Mouse (Mus musculus) forebrain, postnatal 0 days (tissue): ENCODE results near the gene 0610030E20Rik. TPM values are rescaled to one million over a fixed set of nuclear protein-coding genes. Genes with fewer than 3 reads are reported as not detected.

ENCODE experiments used
- ATAC-seq: fragments of 200-750 bp; cut with Nextera tagmentation; 2 replicates; pipeline ENCODE4 v1.8.0; 2017; ENCODE audit warnings: mild to moderate bottlenecking, moderate library complexity
- DNase-seq: peaks from one replicate; pipeline ENCODE4 v3.0.0-alpha.2; 2015
- H3K27ac ChIP-seq: fragments of 300-500 bp; sonication (generic); 2 replicates; pipeline ENCODE4 v1.5.1; 2014; ENCODE audit warnings: low read depth, mild to moderate bottlenecking, antibody characterized with exemption, low read length, moderate library complexity, mixed read lengths
- H3K27me3 ChIP-seq: fragments of 300-500 bp; sonication (generic); 2 replicates; pipeline ENCODE4 v1.6.1; 2014; ENCODE audit warnings: mild to moderate bottlenecking, low read length, mixed read lengths; ENCODE audit not compliant: insufficient read depth
- H3K36me3 ChIP-seq: fragments of 300-500 bp; sonication (generic); 2 replicates; pipeline ENCODE4 v1.6.1; 2014; ENCODE audit warnings: mild to moderate bottlenecking, moderate library complexity; ENCODE audit not compliant: insufficient read depth
- H3K4me1 ChIP-seq: fragments of 300-500 bp; sonication (generic); 2 replicates; pipeline ENCODE4 v1.6.1; 2014; ENCODE audit warnings: antibody characterized with exemption; ENCODE audit not compliant: insufficient read depth
- H3K4me2 ChIP-seq: fragments of 300-500 bp; sonication (generic); 2 replicates; pipeline ENCODE4 v1.6.1; 2014; ENCODE audit warnings: low read depth, mild to moderate bottlenecking, moderate library complexity
- H3K4me3 ChIP-seq: fragments of 300-500 bp; sonication (generic); 2 replicates; pipeline ENCODE4 v1.5.1; 2014; ENCODE audit warnings: low read depth, low read length, mixed read lengths
- H3K9ac ChIP-seq: fragments of 300-500 bp; sonication (generic); 2 replicates; pipeline ENCODE4 v1.6.1; 2014; ENCODE audit warnings: mild to moderate bottlenecking
- H3K9me3 ChIP-seq: fragments of 300-500 bp; sonication (generic); 2 replicates; pipeline ENCODE4 v1.6.1; 2016; ENCODE audit warnings: low read length
- CTCF ChIP-seq: sonication (generic); IDR thresholded peaks from 2 replicates; pipeline ENCODE4 v1.5.1; 2016; ENCODE audit warnings: antibody characterized with exemption, control low read depth, low read depth
- WGBS: fragments of 180-500 bp; shearing (Covaris S2); extraction: QIAGEN DNeasy Blood & Tissue Kit; methylation state at CpG from one replicate; pipeline ENCODE4 v1.1.7; 2014; 5-methylcytosine and 5-hydroxymethylcytosine counted together
- polyA plus RNA-seq: library from polyadenylated mRNA; unstranded; fragments of >200 nt; fragmentation: Nextera tagmentation; extraction: Ambion mirVana; gene quantifications from 2 replicates; pipeline ENCODE4 v1.2.1, GENCODE M21; 2015
- total RNA-seq: library from RNA; depleted of rRNA; stranded (reverse); fragments of >200 nt; gene quantifications from 2 replicates; pipeline ENCODE4 v1.2.3, GENCODE M21; 2014

Gene 0610030E20Rik
- total and polyA plus RNA-seq, 2 experiments from 2014 or later = 10.9 to 15.4 TPM

DNA sequence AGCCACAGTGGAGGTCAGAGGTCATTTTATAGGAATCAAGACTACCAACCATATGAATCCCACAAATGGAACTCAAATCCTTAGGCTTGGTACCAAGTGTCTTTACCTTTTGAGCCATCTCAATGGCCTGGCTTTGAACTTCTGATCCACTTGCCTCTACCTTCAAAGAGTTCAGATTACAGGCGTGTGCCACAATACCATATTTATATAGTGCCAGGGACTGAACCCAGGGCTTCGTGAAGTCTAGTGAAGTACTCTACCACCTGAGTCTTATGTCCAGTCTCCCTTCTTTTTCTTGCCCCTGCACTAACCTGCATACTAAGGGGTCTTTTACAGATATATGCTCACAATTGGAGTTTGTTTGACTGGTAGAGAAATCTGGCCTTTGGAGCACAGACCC, 39.4 kb downstream of the 0610030E20Rik start:
- H3K9me3 ChIP-seq = no peaks in the 10 kb centered on the region
- DNase-seq (no peak), ATAC-seq (no peak)
- no peak overlapping the region for H3K4me3 ChIP-seq
- 0 out of 2 replicates have a peak, but pooled peaks cover 4% of the 10 kb centered on the region for H3K4me1 ChIP-seq
- H3K27ac ChIP-seq = no peak overlapping the region
- no peaks in the 10 kb centered on the region for H3K36me3 ChIP-seq
- H3K27me3 ChIP-seq = no peaks in the 10 kb centered on the region; the same call in 1 of the 2 replicates
- no peak overlapping the region for H3K4me2 ChIP-seq
- no peak for TF ChIP-seq CTCF
- 90% methylated on average over 2 of the region's 2 CpGs for WGBS
- H3K9ac ChIP-seq = no peak overlapping the region

- Histone ChIP-seq H3K27me3 (no peaks in the 10 kb centered on the region; the same call in 1 of the 2 replicates), H3K4me1 (0 out of 2 replicates have a peak, but pooled peaks cover 4% of the 10 kb centered on the region), H3K27ac (no peak overlapping the region), H3K9ac (no peak overlapping the region), H3K36me3 (no peaks in the 10 kb centered on the region), H3K4me3 (no peak overlapping the region), H3K4me2 (no peak overlapping the region), H3K9me3 (no peaks in the 10 kb centered on the region)
- ATAC-seq = no peak
- WGBS = 71% methylated on average over 3 of the region's 3 CpGs
- no peak for DNase-seq
- TF ChIP-seq CTCF = no peak
These were observed 40.7 kb downstream of the 0610030E20Rik start for GRCm38 (mm10) chr6:72387816-72388215.

DNA sequence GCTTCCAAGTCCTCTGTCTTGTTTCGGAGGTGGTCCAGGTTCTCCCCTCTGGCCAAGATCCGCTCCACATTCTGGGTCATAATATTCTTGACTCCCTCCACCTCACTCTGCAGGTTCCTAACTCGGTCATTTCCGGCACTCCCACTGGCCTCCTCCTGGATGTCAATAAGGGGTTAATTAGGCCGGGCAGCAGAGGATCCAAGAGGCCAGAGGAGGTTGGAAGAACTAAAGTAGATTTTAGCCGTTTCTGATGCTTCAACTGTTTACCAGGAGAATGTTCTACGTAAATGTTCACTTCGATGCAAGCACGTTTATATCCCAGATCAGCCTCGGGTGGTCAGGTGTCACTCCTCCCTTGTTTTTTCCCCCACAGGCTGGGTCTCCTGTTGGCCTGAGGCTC, 41.1 kb downstream of the 0610030E20Rik start:
- ATAC-seq (no peak), DNase-seq (no peak)
- Histone ChIP-seq H3K36me3 (no peaks in the 10 kb centered on the region), H3K27me3 (no peaks in the 10 kb centered on the region; the same call in 1 of the 2 replicates), H3K4me3 (no peak overlapping the region), H3K4me2 (no peak overlapping the region), H3K27ac (no peak overlapping the region), H3K9ac (no peak overlapping the region), H3K4me1 (0 out of 2 replicates have a peak, but pooled peaks cover 4% of the 10 kb centered on the region), H3K9me3 (no peaks in the 10 kb centered on the region)
- TF ChIP-seq CTCF = no peak
- WGBS = 75% methylated on average over 10 of the region's 10 CpGs

DNA sequence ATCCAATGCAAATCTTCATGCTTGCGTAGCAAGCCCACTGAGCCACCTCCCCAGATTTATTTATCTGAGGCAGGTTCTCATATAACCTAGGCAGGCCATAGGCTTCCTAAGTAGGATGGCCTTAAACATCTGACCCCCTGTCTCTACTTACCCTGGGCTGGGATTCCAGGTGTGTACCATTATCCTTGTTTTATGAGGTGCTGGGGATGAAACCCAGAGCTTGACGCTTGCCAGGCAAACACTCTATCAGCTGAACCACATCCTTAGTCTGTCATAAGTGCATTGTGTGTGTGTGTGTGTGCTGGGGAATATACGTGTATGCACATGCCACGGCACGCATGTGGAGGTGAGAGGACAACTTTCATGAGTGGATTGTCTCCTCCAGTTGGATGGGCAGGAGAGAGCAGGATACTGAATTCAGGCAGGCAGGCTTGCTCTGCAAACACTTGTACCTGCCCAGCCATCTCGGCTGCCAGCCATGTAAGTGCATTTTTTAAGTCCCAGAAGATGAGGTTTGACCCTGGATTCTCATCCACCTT, 41.7 kb downstream of the 0610030E20Rik start:
- H3K27ac ChIP-seq = no peak overlapping the region
- H3K9ac ChIP-seq = no peak overlapping the region
- no peaks in the 10 kb centered on the region for H3K9me3 ChIP-seq
- no peak for DNase-seq
- no peaks in the 10 kb centered on the region; the same call in 1 of the 2 replicates for H3K27me3 ChIP-seq
- 90% methylated on average over 6 of the region's 6 CpGs for WGBS
- no peak overlapping the region for H3K4me2 ChIP-seq
- no peaks in the 10 kb centered on the region for H3K36me3 ChIP-seq
- 0 out of 2 replicates have a peak, but pooled peaks cover 4% of the 10 kb centered on the region for H3K4me1 ChIP-seq
- no peak for ATAC-seq
- no peak for TF ChIP-seq CTCF
- no peak overlapping the region for H3K4me3 ChIP-seq

GRCm38 (mm10) chr6:72389471-72389940, 42.4 kb downstream of the 0610030E20Rik start:
- WGBS = 40% methylated on average over 13 of the region's 13 CpGs

GRCm38 (mm10) chr6:72389941-72390771, 43.0 kb downstream of the 0610030E20Rik start, which contains the start of gene Vamp8:
Gene Vamp8, minus strand, starts transcription at chr6:72390703.
- TF ChIP-seq CTCF = no peak
- peak within 1 kb of the TSS; percentile 36; the same call in 1 of the 2 replicates for H3K27ac ChIP-seq
- ATAC-seq = peak; percentile 16; the same call in 1 of the 2 replicates

More at GRCm38 (mm10) chr6:72389471-72389940, 42.4 kb downstream of the 0610030E20Rik start:
- H3K4me3 ChIP-seq = peak overlapping the region; percentile 27; the same call in 1 of the 2 replicates
- H3K4me2 ChIP-seq = peak overlapping the region; percentile 51
- no peaks in the 10 kb centered on the region; the same call in 1 of the 2 replicates for H3K27me3 ChIP-seq
- DNase-seq (no peak), ATAC-seq (no peak)
- H3K36me3 ChIP-seq = no peaks in the 10 kb centered on the region
- 0 out of 2 replicates have a peak, but pooled peaks cover 4% of the 10 kb centered on the region for H3K4me1 ChIP-seq
- H3K9me3 ChIP-seq = no peaks in the 10 kb centered on the region
- peak overlapping the region; percentile 18; the same call in 1 of the 2 replicates for H3K9ac ChIP-seq
- TF ChIP-seq CTCF = no peak
- H3K27ac ChIP-seq = no peak overlapping the region

More at GRCm38 (mm10) chr6:72389941-72390771, 43.0 kb downstream of the 0610030E20Rik start, which contains the start of gene Vamp8:
- H3K9ac ChIP-seq = peak within 1 kb of the TSS; percentile 18; the same call in 1 of the 2 replicates
- 0 out of 2 replicates have a peak, but pooled peaks cover 4% of the 10 kb centered on the region for H3K4me1 ChIP-seq
- under 1% methylated on average over 33 of the region's 33 CpGs for WGBS
- H3K4me3 ChIP-seq = peak within 1 kb of the TSS; percentile 27
- H3K4me2 ChIP-seq = peak within 1 kb of the TSS; percentile 51
- H3K36me3 ChIP-seq = no peaks in the 10 kb centered on the region
- DNase-seq = peak; percentile 17
- H3K9me3 ChIP-seq = no peaks in the 10 kb centered on the region
- H3K27me3 ChIP-seq = no peaks in the 10 kb centered on the region; the same call in 1 of the 2 replicates
